Mouse (Mus musculus) forebrain, embryonic 13.5 days (tissue): ENCODE measurements around the gene Tedc1. TPM values are rescaled to one million over a fixed set of nuclear protein-coding genes. Genes with fewer than 3 reads are reported as not detected.
A peak's percentile ranks its signal among the peaks of the same experiment; 100 is the strongest.

Experiments used
- ATAC-seq: fragments of 200-750 bp; cut with Nextera tagmentation; 2 replicates; pipeline ENCODE4 v1.8.0; 2017
- H3K27ac ChIP-seq: fragments of 300-500 bp; sonication (generic); 2 replicates; pipeline ENCODE4 v1.5.1; 2015; ENCODE audit warnings: inconsistent platforms, mild to moderate bottlenecking, moderate library complexity
- H3K27me3 ChIP-seq: fragments of 300-500 bp; sonication (generic); 2 replicates; pipeline ENCODE4 v1.6.1; 2015; ENCODE audit warnings: mild to moderate bottlenecking, inconsistent platforms
- H3K36me3 ChIP-seq: fragments of 300-500 bp; sonication (generic); 2 replicates; pipeline ENCODE4 v1.6.1; 2015; ENCODE audit warnings: mild to moderate bottlenecking, inconsistent platforms; ENCODE audit not compliant: poor library complexity, severe bottlenecking
- H3K4me1 ChIP-seq: fragments of 300-500 bp; sonication (generic); 2 replicates; pipeline ENCODE4 v1.6.1; 2015; ENCODE audit warnings: inconsistent platforms
- H3K4me2 ChIP-seq: fragments of 300-500 bp; sonication (generic); 2 replicates; pipeline ENCODE4 v1.6.1; 2015; ENCODE audit warnings: inconsistent platforms, mild to moderate bottlenecking, moderate library complexity
- H3K4me3 ChIP-seq: fragments of 300-500 bp; sonication (generic); 2 replicates; pipeline ENCODE4 v1.5.1; 2015; ENCODE audit warnings: mild to moderate bottlenecking, inconsistent platforms
- H3K9ac ChIP-seq: fragments of 300-500 bp; sonication (generic); 2 replicates; pipeline ENCODE4 v1.6.1; 2015; ENCODE audit warnings: mild to moderate bottlenecking, inconsistent platforms
- H3K9me3 ChIP-seq: fragments of 300-500 bp; sonication (generic); replicated peaks from 2 replicates; pipeline ENCODE4 v1.6.1; 2016; ENCODE audit warnings: inconsistent platforms
- WGBS: fragments of 180-500 bp; shearing (Covaris S2); methylation state at CpG from one replicate; pipeline ENCODE4 v1.1.7; 2015; 5-methylcytosine and 5-hydroxymethylcytosine counted together
- polyA plus RNA-seq: library from polyadenylated mRNA; unstranded; fragments of >200 nt; fragmentation: Nextera tagmentation; extraction: Ambion mirVana; gene quantifications from 2 replicates; pipeline ENCODE4 v1.2.1, GENCODE M21; 2015

The Tedc1 gene
- polyA plus RNA-seq, 1 experiment from 2014 or later = 32.2 TPM

DNA sequence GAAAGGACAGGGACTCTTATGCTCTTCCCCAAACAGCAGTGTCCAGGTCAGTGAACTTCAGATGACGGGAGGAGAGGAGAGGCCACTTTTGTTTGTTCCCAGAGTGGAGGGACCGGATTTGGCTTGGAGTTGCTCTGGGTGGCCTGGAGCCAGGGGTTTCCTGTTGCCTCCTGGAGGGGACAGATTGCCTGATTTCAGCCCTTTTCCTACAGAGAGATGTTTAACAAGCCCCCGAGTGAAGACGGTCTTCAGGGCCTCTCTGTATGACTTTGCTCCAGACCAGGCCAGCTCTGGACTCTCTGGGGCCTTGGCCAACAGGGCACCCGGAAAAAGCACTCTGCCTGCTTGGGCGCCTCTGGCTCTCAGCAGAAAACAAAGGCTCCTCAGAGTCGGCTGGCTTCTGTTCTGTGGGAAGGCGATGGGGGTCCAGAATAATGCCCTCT is 14.7 kb upstream of the Tedc1 start:
- ATAC-seq = no peak
- Histone ChIP-seq H3K27me3 (peaks cover 5% of the 10 kb centered on the region; the same call in 1 of the 2 replicates), H3K27ac (peak overlapping the region; percentile 25), H3K9me3 (no peaks in the 10 kb centered on the region), H3K4me1 (peaks cover 53% of the 10 kb centered on the region), H3K4me3 (peak overlapping the region; percentile 66), H3K9ac (peak overlapping the region; percentile 82), H3K36me3 (peaks cover 52% of the 10 kb centered on the region), H3K4me2 (peak overlapping the region; percentile 84)
- 23% methylated on average over 8 of the region's 8 CpGs for WGBS

DNA sequence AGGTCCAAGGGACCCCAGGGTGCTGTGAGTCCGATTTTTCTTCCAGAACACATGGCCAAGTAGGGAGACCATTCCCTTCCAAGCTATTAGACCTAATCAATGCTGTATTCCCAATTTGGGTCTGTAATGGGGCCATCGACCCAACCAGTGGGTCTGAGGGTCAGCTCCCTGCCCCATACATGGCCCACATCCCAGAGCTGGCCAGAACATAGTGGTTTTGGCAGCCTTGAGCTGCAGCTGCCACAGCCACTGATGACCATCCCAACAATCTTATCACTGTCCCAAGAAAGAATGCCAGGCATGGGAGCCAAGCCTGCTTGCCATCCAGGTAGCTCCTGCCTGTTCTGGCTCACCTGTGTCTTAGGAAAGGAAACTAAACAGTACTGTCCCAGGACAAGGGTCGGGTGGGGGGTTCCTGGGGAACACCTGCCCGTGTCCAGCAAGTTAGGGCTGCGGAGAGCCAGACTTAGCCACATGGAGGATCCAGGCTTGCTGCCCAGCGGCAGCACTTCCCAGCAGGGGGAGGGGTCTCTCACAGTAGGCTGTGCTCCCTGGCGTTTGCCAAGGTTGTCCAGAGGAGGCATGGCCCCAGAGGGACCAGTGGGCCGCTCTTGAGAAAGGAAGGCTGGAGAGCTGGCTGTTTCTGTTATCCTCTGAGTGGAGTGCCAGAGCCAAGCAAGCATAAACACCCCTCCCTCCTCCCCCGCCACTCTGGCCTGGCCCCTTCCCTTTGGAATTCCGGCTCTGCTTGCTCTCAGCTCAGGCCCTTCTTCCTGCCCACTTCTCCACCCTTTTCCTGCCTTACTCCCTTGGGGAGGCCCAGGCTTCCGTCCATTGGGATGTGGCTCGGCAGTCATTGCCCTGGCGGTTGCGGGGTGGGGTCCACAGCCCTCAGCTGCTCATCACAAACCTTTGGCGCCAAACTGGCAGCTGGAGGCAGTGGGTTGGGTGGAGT is 13.9 kb upstream of the Tedc1 start:
- Histone ChIP-seq H3K4me3 (peak overlapping the region; percentile 66), H3K27ac (peak overlapping the region; percentile 31), H3K27me3 (peaks cover 5% of the 10 kb centered on the region; the same call in 1 of the 2 replicates), H3K4me1 (peaks cover 57% of the 10 kb centered on the region), H3K36me3 (peaks cover 44% of the 10 kb centered on the region), H3K9me3 (no peaks in the 10 kb centered on the region), H3K9ac (peak overlapping the region; percentile 82), H3K4me2 (peak overlapping the region; percentile 84)
- WGBS = 25% methylated on average over 15 of the region's 15 CpGs
- no peak for ATAC-seq

DNA sequence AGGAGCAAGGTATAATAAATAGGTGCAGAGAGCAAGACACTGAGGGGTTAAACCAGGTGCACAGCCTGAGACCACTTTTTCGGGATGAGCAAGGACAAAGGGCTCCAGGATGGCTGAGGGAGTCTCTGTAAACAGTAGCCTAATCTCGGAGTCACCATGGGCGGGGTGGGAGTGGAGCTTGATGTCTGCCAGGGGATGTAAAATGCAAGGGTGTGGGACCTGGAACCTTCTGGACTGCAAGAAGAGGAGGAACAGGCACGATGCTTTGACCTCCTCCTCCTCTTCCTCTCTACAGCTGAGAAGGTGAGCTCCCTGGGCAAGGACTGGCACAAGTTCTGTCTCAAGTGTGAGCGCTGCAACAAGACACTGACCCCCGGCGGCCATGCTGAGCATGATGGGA is 13.1 kb upstream of the Tedc1 start:
- H3K27me3 ChIP-seq = peaks cover 9% of the 10 kb centered on the region; the same call in 1 of the 2 replicates
- H3K4me2 ChIP-seq = peak overlapping the region; percentile 84
- 66% methylated on average over 7 of the region's 7 CpGs for WGBS
- ATAC-seq = no peak
- peak overlapping the region; percentile 82; the same call in 1 of the 2 replicates for H3K9ac ChIP-seq
- H3K9me3 ChIP-seq = no peaks in the 10 kb centered on the region
- 0 out of 2 replicates have a peak overlapping the region, but pooled peaks have one; percentile 31 for H3K27ac ChIP-seq
- H3K4me3 ChIP-seq = peak overlapping the region; percentile 66; the same call in 1 of the 2 replicates
- peaks cover 36% of the 10 kb centered on the region for H3K36me3 ChIP-seq
- H3K4me1 ChIP-seq = peaks cover 57% of the 10 kb centered on the region

DNA sequence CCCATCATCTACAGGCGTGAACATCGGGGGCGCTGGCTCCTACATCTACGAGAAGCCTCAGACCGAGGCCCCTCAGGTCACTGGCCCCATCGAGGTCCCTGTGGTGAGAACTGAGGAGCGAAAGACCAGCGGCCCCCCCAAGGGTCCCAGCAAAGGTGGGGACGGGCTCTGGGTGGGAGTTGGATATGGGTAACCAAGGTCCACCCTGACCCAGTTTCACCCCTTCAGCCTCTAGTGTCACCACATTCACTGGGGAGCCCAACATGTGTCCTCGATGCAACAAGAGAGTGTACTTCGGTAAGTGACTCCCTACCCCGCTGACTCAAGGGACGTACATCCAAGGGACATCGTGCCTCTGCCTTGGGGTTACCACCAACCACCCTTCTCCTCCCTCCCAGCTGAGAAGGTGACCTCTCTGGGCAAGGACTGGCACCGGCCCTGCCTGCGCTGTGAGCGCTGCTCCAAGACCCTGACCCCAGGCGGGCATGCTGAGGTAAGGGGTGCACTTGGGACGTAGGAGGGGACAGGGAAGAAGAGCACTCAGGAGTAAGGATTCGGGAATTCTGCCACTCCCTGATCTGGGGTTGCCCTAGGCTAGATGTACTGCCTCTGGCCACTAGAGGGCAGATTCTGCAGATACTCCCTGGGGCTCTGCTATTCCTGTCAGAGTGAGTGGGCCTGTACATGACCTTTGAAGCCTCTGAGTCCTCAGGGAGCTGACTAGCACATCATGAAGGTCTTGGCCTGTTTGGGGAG is 12.0 kb upstream of the Tedc1 start:
- H3K36me3 ChIP-seq = peaks cover 29% of the 10 kb centered on the region
- no peak overlapping the region for H3K27ac ChIP-seq
- peaks cover 55% of the 10 kb centered on the region for H3K4me1 ChIP-seq
- no peak overlapping the region for H3K9ac ChIP-seq
- H3K9me3 ChIP-seq = no peaks in the 10 kb centered on the region
- no peak overlapping the region for H3K4me2 ChIP-seq
- peaks cover 15% of the 10 kb centered on the region; the same call in 1 of the 2 replicates for H3K27me3 ChIP-seq
- H3K4me3 ChIP-seq = no peak overlapping the region
- 78% methylated on average over 20 of the region's 20 CpGs for WGBS
- no peak for ATAC-seq

DNA sequence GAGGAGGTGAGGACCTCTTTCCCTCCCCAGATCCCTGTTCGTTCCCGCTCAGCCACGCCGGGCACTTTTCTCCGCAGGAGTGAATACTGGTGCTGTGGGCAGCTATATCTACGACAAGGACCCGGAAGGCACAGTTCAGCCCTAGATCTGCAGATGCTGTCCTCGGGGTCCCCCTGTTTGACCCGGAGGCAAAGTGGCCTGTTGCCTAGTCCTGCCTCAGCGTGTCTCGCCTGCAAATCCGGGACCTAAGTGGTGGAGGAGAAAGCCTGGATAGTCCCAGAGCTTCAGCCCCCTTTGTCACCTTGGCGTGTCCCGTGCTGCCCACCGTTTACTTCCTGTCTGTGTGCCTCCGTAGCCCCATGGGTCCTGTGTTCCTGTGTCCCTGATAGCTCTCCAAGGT is 11.3 kb upstream of the Tedc1 start:
- Histone ChIP-seq H3K36me3 (peaks cover 29% of the 10 kb centered on the region), H3K27me3 (peaks cover 15% of the 10 kb centered on the region; the same call in 1 of the 2 replicates), H3K9ac (no peak overlapping the region), H3K4me2 (no peak overlapping the region), H3K9me3 (no peaks in the 10 kb centered on the region), H3K4me3 (no peak overlapping the region), H3K27ac (no peak overlapping the region), H3K4me1 (peaks cover 52% of the 10 kb centered on the region)
- 95% methylated on average over 16 of the region's 16 CpGs for WGBS
- no peak for ATAC-seq

DNA sequence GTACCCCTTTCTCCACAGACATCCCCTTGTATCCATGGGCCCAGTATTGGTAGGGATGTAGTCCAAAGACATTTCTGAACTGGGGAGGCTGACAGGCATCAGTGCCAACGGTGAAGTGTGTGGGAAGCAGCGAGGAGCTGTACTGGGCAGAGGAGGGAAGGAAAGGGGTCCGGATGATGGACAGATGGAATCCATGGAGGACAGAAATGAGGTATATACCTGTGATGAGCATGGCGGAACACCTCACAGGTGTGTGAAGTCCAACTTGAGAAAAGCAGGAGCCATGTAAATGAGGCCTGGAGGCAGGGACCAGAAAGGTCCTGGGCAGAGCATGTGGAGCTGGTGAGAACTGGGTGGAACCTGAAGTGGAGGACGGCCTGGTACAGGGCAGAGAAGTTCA is 10.6 kb upstream of the Tedc1 start:
- ATAC-seq = no peak
- H3K27me3 ChIP-seq = peaks cover 18% of the 10 kb centered on the region
- H3K9ac ChIP-seq = no peak overlapping the region; the same call in 1 of the 2 replicates
- H3K4me1 ChIP-seq = peaks cover 52% of the 10 kb centered on the region
- 89% methylated on average over 5 of the region's 5 CpGs for WGBS
- H3K4me3 ChIP-seq = no peak overlapping the region
- H3K27ac ChIP-seq = no peak overlapping the region
- H3K9me3 ChIP-seq = no peaks in the 10 kb centered on the region
- H3K4me2 ChIP-seq = no peak overlapping the region
- H3K36me3 ChIP-seq = peaks cover 29% of the 10 kb centered on the region

DNA sequence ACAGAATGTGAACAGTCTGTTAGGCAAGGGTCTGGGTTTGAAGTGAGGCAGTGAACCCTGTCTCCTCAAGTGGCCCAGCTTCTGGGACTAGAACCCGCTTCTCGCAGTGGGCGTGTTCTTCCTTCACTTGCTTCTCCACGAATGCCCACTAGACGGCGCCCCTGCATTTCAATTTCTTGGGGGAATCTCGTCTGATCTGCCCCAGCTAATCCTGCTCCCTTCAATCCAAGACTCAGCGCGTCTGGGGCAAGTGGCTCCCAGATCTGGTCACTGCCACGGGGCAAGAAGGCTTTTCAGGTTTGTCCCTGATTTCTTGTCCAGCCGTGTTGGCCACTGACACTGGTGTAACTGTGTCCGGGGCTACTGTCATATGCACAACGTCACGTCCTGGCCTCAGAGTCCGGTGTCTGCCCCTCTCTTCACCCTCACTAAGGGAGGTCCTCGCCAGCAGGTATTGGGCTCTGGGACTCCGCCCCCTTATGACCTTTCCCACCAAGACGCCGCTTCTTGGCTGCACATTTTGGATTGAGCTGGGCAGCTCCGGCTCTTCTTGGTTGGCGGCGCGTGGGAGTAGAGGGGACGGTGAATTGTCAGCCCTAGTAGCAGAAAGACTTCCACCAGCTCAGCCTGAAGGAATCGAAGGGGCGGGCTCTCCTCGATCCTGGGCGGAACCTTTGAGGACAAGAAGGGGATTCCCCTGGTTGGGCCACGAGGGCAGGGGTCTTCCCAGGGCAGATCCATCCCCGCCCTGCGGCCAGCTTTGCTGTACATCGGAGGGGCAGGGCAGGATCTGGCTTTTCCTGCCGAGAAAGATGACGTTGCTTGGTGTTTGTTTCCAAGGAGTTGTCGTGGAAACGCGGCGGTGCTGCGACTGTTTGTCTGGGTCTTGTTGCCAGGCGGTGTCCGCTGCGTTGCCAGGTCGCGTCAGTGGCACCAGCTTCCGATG is 9.8 kb upstream of the Tedc1 start, which contains the start of gene Crip1:
Gene Crip1 (plus strand): TSS at position 205 of the 946 bp plus-strand sequence.
- H3K4me2 ChIP-seq = peak within 1 kb of the TSS; percentile 35
- H3K9ac ChIP-seq = no peak within 1 kb of the TSS; the same call in 1 of the 2 replicates
- H3K4me1 ChIP-seq = peaks cover 46% of the 10 kb centered on the region
- no peak within 1 kb of the TSS; the same call in 1 of the 2 replicates for H3K4me3 ChIP-seq
- peaks cover 29% of the 10 kb centered on the region for H3K36me3 ChIP-seq
- H3K27me3 ChIP-seq = peaks cover 26% of the 10 kb centered on the region
- peak; percentile 14; the same call in 1 of the 2 replicates for ATAC-seq
- no peak within 1 kb of the TSS for H3K27ac ChIP-seq
- 8% methylated on average over 45 of the region's 45 CpGs for WGBS
- no peaks in the 10 kb centered on the region for H3K9me3 ChIP-seq

DNA sequence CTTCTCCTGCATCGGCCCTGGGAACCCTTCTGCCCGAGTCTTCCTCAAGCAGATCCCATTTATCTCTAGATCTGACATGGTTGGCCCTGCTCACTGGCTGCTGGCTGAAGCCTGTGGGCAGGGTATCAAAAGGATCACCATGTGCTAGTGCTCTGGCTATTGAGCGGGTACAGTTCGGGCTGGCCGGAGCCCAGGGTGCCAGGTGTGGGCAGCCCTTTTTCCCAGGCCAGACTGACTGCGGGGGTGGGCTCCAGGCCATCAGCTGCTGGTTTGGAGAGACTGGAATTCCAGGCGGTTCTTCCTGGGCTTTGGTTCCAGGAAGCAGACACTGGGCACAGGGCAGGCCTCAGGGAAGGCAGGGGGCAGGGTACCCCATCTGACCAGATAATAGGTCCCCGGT is 8.7 kb upstream of the Tedc1 start:
- no peak overlapping the region for H3K9ac ChIP-seq
- H3K4me2 ChIP-seq = no peak overlapping the region
- no peak overlapping the region for H3K27ac ChIP-seq
- H3K4me3 ChIP-seq = no peak overlapping the region
- peaks cover 29% of the 10 kb centered on the region for H3K36me3 ChIP-seq
- peaks cover 37% of the 10 kb centered on the region for H3K27me3 ChIP-seq
- 90% methylated on average over 8 of the region's 8 CpGs for WGBS
- no peaks in the 10 kb centered on the region for H3K9me3 ChIP-seq
- no peak for ATAC-seq
- peaks cover 43% of the 10 kb centered on the region for H3K4me1 ChIP-seq

DNA sequence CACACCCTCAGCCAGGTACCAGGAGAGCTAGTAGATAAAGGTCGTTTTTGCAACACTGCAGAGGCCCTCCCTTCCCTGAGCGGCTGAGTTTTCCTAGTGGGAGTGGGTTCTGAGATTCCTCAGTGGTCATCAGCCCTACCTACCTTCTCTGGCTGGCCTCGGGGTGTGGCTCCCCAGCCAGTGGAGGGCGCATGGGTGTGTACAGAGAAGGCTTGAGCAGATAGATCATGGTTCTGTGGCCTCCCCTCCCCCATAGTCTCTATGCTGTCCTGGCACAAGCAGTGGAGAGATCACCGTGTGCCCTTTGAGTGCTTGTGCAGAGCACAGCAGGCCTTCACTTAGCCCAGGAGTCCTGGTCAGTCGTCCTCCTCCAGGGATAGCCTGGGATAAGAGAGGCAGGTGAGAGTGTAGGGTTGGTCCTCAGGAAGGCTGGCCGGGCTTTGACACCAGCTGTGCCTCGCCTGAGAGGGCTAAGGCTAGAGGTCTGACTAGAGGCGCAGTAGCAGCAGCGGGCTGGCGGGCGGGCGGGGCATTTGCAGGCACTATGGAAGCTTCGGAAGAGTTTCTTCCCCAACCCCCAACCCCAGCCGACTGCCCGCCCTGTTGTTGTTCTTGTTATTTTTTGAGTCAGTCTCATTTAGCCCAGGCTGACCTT is 7.7 kb upstream of the Tedc1 start:
- Histone ChIP-seq H3K27me3 (peaks cover 47% of the 10 kb centered on the region), H3K4me2 (no peak overlapping the region), H3K9ac (no peak overlapping the region), H3K4me3 (no peak overlapping the region), H3K27ac (no peak overlapping the region), H3K9me3 (no peaks in the 10 kb centered on the region), H3K4me1 (peaks cover 32% of the 10 kb centered on the region), H3K36me3 (peaks cover 25% of the 10 kb centered on the region)
- 38% methylated on average over 16 of the region's 16 CpGs for WGBS
- ATAC-seq = no peak

DNA sequence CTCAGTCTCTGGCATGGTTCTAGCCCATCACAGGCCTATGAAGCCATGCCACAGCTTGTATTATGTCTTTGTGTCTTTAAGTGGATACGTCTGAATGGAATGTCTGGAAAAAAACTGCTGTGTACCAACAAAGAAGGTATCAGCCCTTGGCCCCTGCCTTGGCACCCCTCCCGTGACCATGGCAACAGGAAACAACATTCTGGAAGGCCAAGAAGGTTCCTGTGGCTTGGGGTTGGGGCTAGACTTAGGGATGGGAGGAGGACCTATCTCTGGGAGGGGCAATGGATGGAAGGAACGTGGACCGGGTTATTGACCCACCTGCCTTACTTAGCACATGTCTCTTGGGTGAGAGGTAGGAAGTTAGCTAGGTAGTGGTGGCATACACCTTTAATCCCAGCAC is 6.9 kb upstream of the Tedc1 start:
- Histone ChIP-seq H3K4me2 (no peak overlapping the region), H3K27me3 (peaks cover 47% of the 10 kb centered on the region), H3K27ac (no peak overlapping the region), H3K36me3 (peaks cover 17% of the 10 kb centered on the region), H3K4me3 (no peak overlapping the region), H3K4me1 (peaks cover 31% of the 10 kb centered on the region), H3K9me3 (no peaks in the 10 kb centered on the region), H3K9ac (no peak overlapping the region)
- WGBS = 58% methylated on average over 4 of the region's 4 CpGs
- no peak for ATAC-seq

DNA sequence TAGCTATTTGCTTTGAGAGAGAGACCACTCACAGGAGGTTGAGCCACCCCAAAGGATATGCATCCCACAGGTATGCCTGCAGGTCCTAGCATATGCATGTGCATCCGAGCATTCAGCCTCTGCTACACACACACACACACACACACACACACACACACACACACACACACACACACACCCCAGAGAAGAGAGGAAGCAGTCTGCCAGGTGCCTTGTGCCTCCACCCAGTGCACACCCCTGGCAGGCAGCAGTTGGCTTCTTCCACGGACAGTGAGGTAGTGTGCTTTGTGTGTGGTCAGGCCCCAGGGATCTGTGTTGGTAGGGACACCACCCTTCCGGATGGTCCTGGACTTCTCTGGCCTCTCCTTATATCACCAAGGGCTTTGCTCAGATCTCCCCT is 6.3 kb upstream of the Tedc1 start:
- no peak for ATAC-seq
- Histone ChIP-seq H3K4me1 (peaks cover 33% of the 10 kb centered on the region), H3K9ac (no peak overlapping the region), H3K4me3 (no peak overlapping the region), H3K27ac (no peak overlapping the region), H3K36me3 (peaks cover 11% of the 10 kb centered on the region), H3K27me3 (peaks cover 50% of the 10 kb centered on the region), H3K9me3 (no peaks in the 10 kb centered on the region), H3K4me2 (no peak overlapping the region)
- WGBS = 77% methylated on average over 3 of the region's 3 CpGs
